Mouse (Mus musculus): ENCODE results near the gene Klhdc8b. TPM values are rescaled to one million over a fixed set of nuclear protein-coding genes. Genes with fewer than 3 reads are reported as not detected.

The Klhdc8b gene
- polyA plus RNA-seq, 1 experiment, result 3.7 TPM

- peaks cover 26% of the 10 kb centered on the region for H3K79me2 ChIP-seq (ENCODE audit: control insufficient read depth, insufficient read depth)
- peak overlapping the region; percentile 97 for H3K4me2 ChIP-seq (ENCODE audit: low read depth)
- H3K4me3 ChIP-seq, result peak overlapping the region; percentile 77
- H3K27me3 ChIP-seq (ENCODE audit: control insufficient read depth, insufficient read depth, insufficient read length), result no peaks in the 10 kb centered on the region
- H3K36me3 ChIP-seq (ENCODE audit: control insufficient read depth, insufficient read depth), result no peaks in the 10 kb centered on the region
- TF ChIP-seq TCF12 (IDR thresholded peaks at IDR 0.05; ENCODE audit: insufficient read depth, poor library complexity, severe bottlenecking), result no peak
- no peak for TF ChIP-seq CEBPB (IDR thresholded peaks at IDR 0.05; ENCODE audit: insufficient read depth, poor library complexity, severe bottlenecking)
- TF ChIP-seq MYOG (IDR thresholded peaks at IDR 0.05; ENCODE audit: control insufficient read depth in 1 of 3, insufficient read depth in 1 of 3, insufficient read length in 2 of 3, low read depth in 2 of 3), result no peak
- TF ChIP-seq REST (IDR thresholded peaks at IDR 0.05; ENCODE audit: insufficient read depth, insufficient read length), result no peak
- TF ChIP-seq USF1 (IDR thresholded peaks at IDR 0.05; ENCODE audit: low read depth), result no peak
- no peak for TF ChIP-seq E2F4 (IDR thresholded peaks at IDR 0.05; ENCODE audit: insufficient read depth)
- no peak for TF ChIP-seq MAX (IDR thresholded peaks at IDR 0.05; ENCODE audit: low read depth)
- no peak for TF ChIP-seq SRF (IDR thresholded peaks at IDR 0.05; ENCODE audit: control insufficient read depth, insufficient read length, low read depth)
- TF ChIP-seq POLR2AphosphoS2 (IDR thresholded peaks at IDR 0.05; ENCODE audit: insufficient read length, low read depth), result no peak
- TF ChIP-seq TCF3 (IDR thresholded peaks at IDR 0.05; ENCODE audit: insufficient read length, low read depth), result no peak
- TF ChIP-seq POLR2A (IDR thresholded peaks at IDR 0.05; ENCODE audit: insufficient read length, low read depth), result no peak
- no peak for TF ChIP-seq MYOD1 (IDR thresholded peaks at IDR 0.05; ENCODE audit: control insufficient read depth in 1 of 3, insufficient read length in 2 of 3, low read depth in 2 of 3)
- no peak overlapping the region for H3ac ChIP-seq (ENCODE audit: control insufficient read depth, insufficient read length)
Observed at GRCm38 (mm10) chr9:108461675-108462074, 294 bp upstream of the Klhdc8b start.

DNA sequence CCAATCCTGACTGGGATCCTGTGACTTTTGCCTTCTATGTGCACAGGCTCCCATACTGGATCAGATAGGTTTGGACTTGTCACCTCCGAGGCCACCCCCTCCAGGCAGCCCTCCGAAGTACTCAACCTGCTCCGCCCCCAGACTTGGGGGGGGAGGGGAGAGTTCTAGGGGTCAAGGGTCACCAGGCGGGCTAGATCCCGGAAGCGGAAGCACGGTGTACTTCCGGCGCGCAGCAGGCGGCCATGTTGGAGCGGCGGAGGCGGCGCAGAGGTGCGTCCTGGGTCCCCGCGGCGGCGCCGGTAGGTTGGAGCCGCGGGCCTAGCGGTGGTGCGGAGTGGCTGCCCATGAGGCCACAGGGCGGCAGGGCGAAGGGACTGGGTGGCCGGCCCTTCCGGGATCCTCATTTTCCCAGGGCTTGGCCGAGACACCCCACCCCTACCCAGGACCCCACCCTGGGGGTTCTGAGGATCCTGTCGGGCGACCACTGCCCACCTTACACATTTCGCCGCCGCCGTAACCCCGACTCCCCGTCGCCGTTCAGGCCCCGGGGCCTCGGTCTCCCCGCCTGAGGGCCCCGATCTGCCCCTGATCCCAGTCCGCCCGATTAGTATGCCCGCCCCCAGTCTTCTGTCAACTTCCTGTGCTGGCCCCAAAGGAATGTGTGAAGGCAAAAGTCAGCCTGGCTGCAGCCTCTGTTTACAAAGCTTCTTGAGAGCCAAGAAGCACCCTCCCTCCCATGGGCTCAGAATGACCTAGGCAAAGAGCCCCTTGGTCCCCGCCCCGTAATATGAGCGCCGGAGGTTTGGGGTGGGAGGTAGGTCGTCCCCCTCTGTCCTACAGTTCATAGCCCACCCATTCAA is 832 bp downstream of the Klhdc8b start, which contains the start of gene Ccdc71:
Gene Ccdc71, plus strand, starts transcription at position 209 of the 860 bp plus-strand sequence.
- Histone ChIP-seq H3K4me3 (peak within 1 kb of the TSS; percentile 77), H3ac (ENCODE audit: control insufficient read depth, insufficient read length) (peak within 1 kb of the TSS; percentile 88), H3K27me3 (ENCODE audit: control insufficient read depth, insufficient read depth, insufficient read length) (no peaks in the 10 kb centered on the region), H3K79me2 (ENCODE audit: control insufficient read depth, insufficient read depth) (peaks cover 26% of the 10 kb centered on the region), H3K36me3 (ENCODE audit: control insufficient read depth, insufficient read depth) (no peaks in the 10 kb centered on the region), H3K4me2 (ENCODE audit: low read depth) (peak within 1 kb of the TSS; percentile 97)
- TF ChIP-seq POLR2A (IDR thresholded peaks at IDR 0.05; ENCODE audit: insufficient read length, low read depth) (peak; percentile 79), SRF (IDR thresholded peaks at IDR 0.05; ENCODE audit: control insufficient read depth, insufficient read length, low read depth) (no peak), POLR2AphosphoS2 (IDR thresholded peaks at IDR 0.05; ENCODE audit: insufficient read length, low read depth) (peak; percentile 84)

GRCm38 (mm10) chr9:108459939-108460318 is 1.5 kb downstream of the Klhdc8b start:
- H3K27me3 ChIP-seq (ENCODE audit: control insufficient read depth, insufficient read depth, insufficient read length), result no peaks in the 10 kb centered on the region
- no peaks in the 10 kb centered on the region for H3K36me3 ChIP-seq (ENCODE audit: control insufficient read depth, insufficient read depth)
- H3ac ChIP-seq (ENCODE audit: control insufficient read depth, insufficient read length), result peak overlapping the region; percentile 88
- H3K4me2 ChIP-seq (ENCODE audit: low read depth), result peak overlapping the region; percentile 63
- H3K4me3 ChIP-seq, result peak overlapping the region; percentile 77
- TF ChIP-seq MAX (IDR thresholded peaks at IDR 0.05; ENCODE audit: low read depth), result no peak
- TF ChIP-seq USF1 (IDR thresholded peaks at IDR 0.05; ENCODE audit: low read depth), result no peak
- TF ChIP-seq CEBPB (IDR thresholded peaks at IDR 0.05; ENCODE audit: insufficient read depth, poor library complexity, severe bottlenecking), result no peak
- TF ChIP-seq SRF (IDR thresholded peaks at IDR 0.05; ENCODE audit: control insufficient read depth, insufficient read length, low read depth), result no peak
- no peak for TF ChIP-seq POLR2AphosphoS2 (IDR thresholded peaks at IDR 0.05; ENCODE audit: insufficient read length, low read depth)
- TF ChIP-seq POLR2A (IDR thresholded peaks at IDR 0.05; ENCODE audit: insufficient read length, low read depth), result no peak
- no peak for TF ChIP-seq E2F4 (IDR thresholded peaks at IDR 0.05; ENCODE audit: insufficient read depth)
- TF ChIP-seq REST (IDR thresholded peaks at IDR 0.05; ENCODE audit: insufficient read depth, insufficient read length), result no peak
- TF ChIP-seq TCF12 (IDR thresholded peaks at IDR 0.05; ENCODE audit: insufficient read depth, poor library complexity, severe bottlenecking), result no peak
- no peak for TF ChIP-seq MYOG (IDR thresholded peaks at IDR 0.05; ENCODE audit: control insufficient read depth in 1 of 3, insufficient read depth in 1 of 3, insufficient read length in 2 of 3, low read depth in 2 of 3)
- no peak for TF ChIP-seq TCF3 (IDR thresholded peaks at IDR 0.05; ENCODE audit: insufficient read length, low read depth)
- no peak for TF ChIP-seq MYOD1 (IDR thresholded peaks at IDR 0.05; ENCODE audit: control insufficient read depth in 1 of 3, insufficient read length in 2 of 3, low read depth in 2 of 3)
- H3K79me2 ChIP-seq (ENCODE audit: control insufficient read depth, insufficient read depth), result peaks cover 26% of the 10 kb centered on the region

DNA sequence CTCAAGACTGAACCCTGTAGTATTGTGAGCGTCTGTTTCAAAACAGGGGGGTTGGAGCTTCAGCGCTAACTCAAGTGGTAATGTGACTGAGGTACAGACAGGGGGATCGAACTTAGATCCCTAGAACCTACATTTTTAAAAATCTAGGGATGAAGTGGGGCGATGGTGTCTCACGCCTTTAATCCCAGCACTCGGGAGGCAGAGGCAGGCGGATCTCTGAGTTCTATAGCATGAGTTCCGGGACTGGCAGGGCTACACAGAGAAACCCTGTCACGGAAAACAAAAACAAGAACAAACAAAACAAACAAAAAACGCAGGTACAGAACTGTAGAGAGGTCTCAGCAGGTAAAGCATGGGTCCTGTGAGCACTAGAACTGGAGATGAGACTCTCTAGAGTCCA is 4.4 kb downstream of the Klhdc8b start:
- TF ChIP-seq REST (IDR thresholded peaks at IDR 0.05; ENCODE audit: insufficient read depth, insufficient read length) (no peak), CEBPB (IDR thresholded peaks at IDR 0.05; ENCODE audit: insufficient read depth, poor library complexity, severe bottlenecking) (no peak), SRF (IDR thresholded peaks at IDR 0.05; ENCODE audit: control insufficient read depth, insufficient read length, low read depth) (no peak), MYOG (IDR thresholded peaks at IDR 0.05; ENCODE audit: control insufficient read depth in 1 of 3, insufficient read depth in 1 of 3, insufficient read length in 2 of 3, low read depth in 2 of 3) (no peak), TCF12 (IDR thresholded peaks at IDR 0.05; ENCODE audit: insufficient read depth, poor library complexity, severe bottlenecking) (no peak)
- no peaks in the 10 kb centered on the region for H3K27me3 ChIP-seq (ENCODE audit: control insufficient read depth, insufficient read depth, insufficient read length)
- H3K4me3 ChIP-seq, result no peak overlapping the region
- no peak overlapping the region for H3K4me2 ChIP-seq (ENCODE audit: low read depth)
- peaks cover 14% of the 10 kb centered on the region for H3K79me2 ChIP-seq (ENCODE audit: control insufficient read depth, insufficient read depth)
- no peaks in the 10 kb centered on the region for H3K36me3 ChIP-seq (ENCODE audit: control insufficient read depth, insufficient read depth)
- H3ac ChIP-seq (ENCODE audit: control insufficient read depth, insufficient read length), result no peak overlapping the region
